Mouse (Mus musculus) left cerebral cortex, postnatal 10 days (tissue): ENCODE measurements at regions not wholly inside any gene's neighbourhood (a gene's known extent, or its start where the extent isn't known, plus 50 kb on each side); places are given as distances from the start of the nearest gene placed in this dataset.

Source experiments
- DNase-seq, 2 experiments: peaks; one replicate each; pipeline ENCODE4 v3.0.0; 2021 to 2022; ENCODE audit warnings: low spot score in 2 of 2, mixed read lengths in 1 of 2; ENCODE audit errors: extremely low spot score in 1 of 2
- intact Hi-C: fragments of 180-260 bp; cut with DNase I; formaldehyde crosslinking; loops from one replicate; pipeline ENCODE4 v1.15.1; 2025

DNA sequence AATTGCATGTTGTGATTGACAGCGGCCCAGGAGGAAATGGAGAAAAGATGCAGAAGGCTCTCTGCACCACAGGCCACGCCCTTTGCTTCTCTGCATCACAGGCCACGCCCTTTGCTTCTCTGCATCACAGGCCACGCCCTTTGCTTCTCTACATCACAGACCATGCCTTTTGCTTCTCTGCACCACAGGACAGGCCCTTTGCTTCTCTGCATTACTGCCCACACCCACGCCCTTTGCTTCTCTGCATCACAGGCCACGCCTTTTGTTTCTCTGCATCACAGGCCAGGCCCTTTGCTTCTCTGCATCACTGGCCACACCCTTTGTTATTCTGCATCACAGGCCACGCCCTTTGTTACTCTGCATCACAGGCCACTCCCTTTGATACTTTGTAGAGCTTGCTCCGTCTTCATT is 82.7 kb downstream of the Dyrk2 start:
- no peak for DNase-seq
- intact Hi-C loops, result no loop called here

DNA sequence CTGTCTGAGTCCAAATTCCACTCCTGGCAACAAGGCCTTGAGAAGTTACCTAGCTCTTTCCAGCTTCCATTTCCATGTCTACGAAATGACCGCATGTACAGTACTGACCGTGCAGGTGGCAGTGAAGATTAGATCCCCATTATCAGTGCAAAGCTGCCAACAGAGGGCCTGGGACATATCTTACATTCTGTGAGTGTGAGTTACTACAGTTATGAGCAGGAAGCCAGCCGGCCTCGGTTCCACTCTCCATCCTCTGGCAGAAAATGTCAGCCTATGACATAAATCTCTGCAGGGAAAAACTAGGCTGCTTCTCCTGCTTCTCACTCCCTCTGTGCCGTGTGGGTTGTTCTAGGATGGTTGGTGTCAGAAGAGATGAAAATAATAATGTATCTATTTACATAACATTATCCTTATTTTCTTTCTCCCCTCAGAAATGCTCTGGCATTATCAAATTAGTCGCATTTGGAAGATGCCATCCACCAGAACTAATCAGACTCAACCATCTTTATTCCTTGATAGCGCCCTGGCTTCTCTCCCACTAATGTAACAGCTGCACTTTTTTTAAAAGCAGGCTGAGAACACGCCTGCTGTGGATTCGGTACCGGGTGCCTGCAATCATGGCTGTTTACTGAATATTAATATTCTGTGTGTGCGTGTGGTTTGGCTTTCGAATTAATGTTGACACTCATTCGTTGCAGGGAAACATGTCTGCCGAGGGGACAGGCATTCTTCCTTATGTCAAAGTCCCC is 77.5 kb downstream of the Dyrk2 start:
- intact Hi-C loops, result no loop called here
- DNase-seq, result no peak

DNA sequence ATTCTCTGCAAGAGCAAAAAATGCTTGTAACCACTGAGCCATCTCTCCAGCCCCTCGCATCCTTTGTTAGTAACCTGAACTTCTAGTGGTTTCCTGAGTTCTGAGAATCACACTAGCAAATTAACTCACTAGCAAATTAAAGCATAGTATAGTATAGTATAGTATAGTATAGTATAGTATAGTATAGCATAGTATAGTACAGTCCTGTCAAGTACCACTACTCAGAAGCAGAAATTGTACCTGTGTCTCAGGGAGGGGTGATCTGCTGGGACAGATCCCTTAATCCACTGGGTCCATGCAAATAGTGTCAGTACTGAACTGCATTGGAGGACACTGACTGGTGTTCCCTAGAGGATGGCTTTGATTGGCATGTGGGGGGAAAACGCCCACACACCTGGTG is 76.2 kb downstream of the Dyrk2 start:
- no peak for DNase-seq
- intact Hi-C loops, result no loop called here

- DNase-seq, result no peak
- intact Hi-C loops, result no loop called here
These were observed 75.5 kb downstream of the Dyrk2 start for GRCm38 (mm10) chr10:118794395-118795060.

DNA sequence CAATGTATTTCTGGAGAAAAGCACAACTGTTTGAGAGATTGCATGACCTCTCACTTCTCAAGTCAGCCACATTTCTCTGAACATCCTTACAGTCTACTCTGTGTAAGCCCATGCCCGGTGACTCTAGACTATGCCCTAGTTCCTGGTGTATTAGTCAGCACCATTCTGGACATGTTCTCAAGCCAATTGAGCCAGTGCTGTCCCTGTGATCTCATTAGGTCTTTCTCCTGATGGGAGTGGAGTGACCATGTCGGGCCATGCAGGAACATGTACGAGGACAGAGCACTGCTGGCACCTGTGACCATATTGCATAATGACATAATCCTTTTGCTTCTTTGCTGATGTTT is 75.0 kb downstream of the Dyrk2 start:
- DNase-seq, result no peak
- intact Hi-C loops, result no loop called here

DNA sequence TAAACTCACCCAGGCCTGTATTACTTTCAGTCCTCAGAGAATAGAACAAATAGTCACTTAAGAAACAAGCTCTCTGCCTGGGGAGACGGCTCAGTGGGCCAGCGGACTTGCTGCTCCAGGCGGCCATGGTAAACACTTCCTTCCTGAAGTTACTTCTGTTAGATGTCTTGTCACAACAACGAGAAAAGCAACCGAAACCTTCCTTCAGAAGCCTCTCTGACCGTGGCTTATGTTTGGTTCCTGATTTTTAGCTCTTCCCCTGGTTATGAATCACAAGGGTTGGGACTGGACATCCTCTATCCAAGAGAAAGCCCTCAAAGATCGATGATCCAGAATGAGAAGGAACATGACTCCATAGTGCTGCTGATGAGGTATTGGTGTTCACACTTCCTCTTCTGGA is 73.5 kb downstream of the Dyrk2 start:
- no peak for DNase-seq
- intact Hi-C loops, result no loop called here

DNA sequence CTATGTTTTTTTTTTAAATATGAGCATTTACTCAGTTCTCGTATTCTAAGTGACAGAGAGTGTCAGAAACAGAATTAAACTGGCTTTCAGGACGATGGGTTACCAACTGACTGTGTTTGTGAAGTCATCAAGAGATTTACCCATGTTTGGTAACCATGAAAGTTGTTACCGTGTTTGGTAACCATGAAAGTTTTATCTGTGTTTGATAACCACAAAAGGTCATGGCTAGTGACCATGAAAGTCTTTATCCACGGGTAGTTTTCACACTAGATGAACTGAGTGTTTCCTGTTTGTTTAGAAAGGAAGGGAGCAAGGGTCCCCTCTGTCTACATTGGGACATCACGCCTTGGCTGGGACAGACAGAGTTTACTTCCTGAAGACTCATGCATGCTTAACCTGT is 72.8 kb downstream of the Dyrk2 start:
- no peak for DNase-seq
- intact Hi-C loops, result no loop called here

DNA sequence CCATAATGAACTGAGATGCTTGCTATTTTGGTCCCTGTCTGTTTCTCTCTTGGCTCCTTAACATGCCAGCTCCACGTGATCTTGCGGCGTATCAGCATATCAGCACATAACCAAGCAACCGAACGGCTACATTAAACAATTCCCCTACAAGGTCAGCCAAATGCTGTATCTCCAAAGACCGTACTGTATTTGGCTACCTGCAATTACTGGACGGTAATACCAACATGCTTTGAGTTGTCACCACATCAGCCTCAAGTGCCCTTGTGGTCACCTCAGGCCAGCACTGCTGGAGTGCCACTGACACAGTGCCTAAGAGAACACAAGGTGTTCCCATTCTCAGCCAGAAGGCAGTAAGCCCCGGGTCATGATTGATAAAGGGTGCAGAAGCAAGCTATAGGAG is 70.2 kb downstream of the Dyrk2 start:
- intact Hi-C loops, result no loop called here

GRCm38 (mm10) chr10:118803922-118804557 is 66.0 kb downstream of the Dyrk2 start:
- no peak for DNase-seq
- intact Hi-C loops, result no loop called here

More for the DNA sequence above, 70.2 kb downstream of the Dyrk2 start:
- DNase-seq, result no peak

DNA sequence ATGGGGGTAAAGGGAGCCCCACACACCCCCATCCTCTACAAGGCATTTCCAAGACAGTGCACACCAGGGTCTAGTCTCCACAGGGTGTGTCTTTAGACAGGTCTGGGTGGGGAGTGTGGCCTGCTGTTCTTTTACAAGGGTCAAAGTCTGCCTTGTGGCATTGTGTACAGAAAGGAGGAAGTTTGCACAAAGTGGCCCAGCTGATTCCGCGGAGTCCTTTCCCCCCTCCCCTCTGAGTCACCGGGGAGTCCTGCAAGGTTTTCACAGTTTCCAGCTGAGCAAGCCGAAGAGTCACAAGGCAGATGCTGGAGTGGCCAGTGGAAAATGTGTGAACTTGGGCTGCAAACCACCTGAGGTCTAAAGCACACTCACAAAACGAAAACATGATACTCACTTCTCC is 65.4 kb downstream of the Dyrk2 start:
- intact Hi-C loops, result no loop called here
- DNase-seq, result peak in 1 of 2 experiments; percentile 64
